Mouse (Mus musculus) spleen, adult 18-20 months (tissue): ENCODE results near the gene Aebp1.

Source experiments
- DNase-seq, 2 experiments: peaks; one replicate each; pipeline ENCODE4 v3.0.0; 2022; ENCODE audit warnings: mixed read lengths in 2 of 2

Aebp1 gene

GRCm38 (mm10) chr11:5861678-5862393 is at the start of gene Aebp1:
TSS of gene Aebp1 (plus strand) at chr11:5861947.
- DNase-seq = peak in 1 of 2 experiments; percentile 21

GRCm38 (mm10) chr11:5813381-5813780 is 48.4 kb upstream of the Aebp1 start:
- DNase-seq = no peak

- DNase-seq = no peak
These were observed 42.5 kb upstream of the Aebp1 start for GRCm38 (mm10) chr11:5819223-5819622.

GRCm38 (mm10) chr11:5825432-5825831 is 36.3 kb upstream of the Aebp1 start:
- no peak for DNase-seq

- DNase-seq = no peak
These were observed 33.8 kb upstream of the Aebp1 start for GRCm38 (mm10) chr11:5827931-5828330.

- no peak for DNase-seq
These were observed 33.1 kb upstream of the Aebp1 start for GRCm38 (mm10) chr11:5828509-5829191.

GRCm38 (mm10) chr11:5829327-5829726 is 32.4 kb upstream of the Aebp1 start:
- peak in 1 of 2 experiments; percentile 16 for DNase-seq

GRCm38 (mm10) chr11:5834506-5834905 is 27.2 kb upstream of the Aebp1 start:
- DNase-seq = no peak

GRCm38 (mm10) chr11:5835057-5835456 is 26.7 kb upstream of the Aebp1 start:
- DNase-seq = no peak

- peak in 1 of 2 experiments; percentile 13 for DNase-seq
These were observed 25.6 kb upstream of the Aebp1 start for GRCm38 (mm10) chr11:5836126-5836525.

GRCm38 (mm10) chr11:5837251-5838246 is 24.2 kb upstream of the Aebp1 start, which contains the start of gene Polm:
TSS of gene Polm (minus strand) at chr11:5838016.
- DNase-seq = peak; percentile 84 to 91

- no peak for DNase-seq
These were observed 21.4 kb upstream of the Aebp1 start for GRCm38 (mm10) chr11:5840346-5840745.

GRCm38 (mm10) chr11:5841751-5842150 is 20.0 kb upstream of the Aebp1 start:
- no peak for DNase-seq

GRCm38 (mm10) chr11:5843131-5843530 is 18.6 kb upstream of the Aebp1 start:
- DNase-seq = no peak

GRCm38 (mm10) chr11:5846639-5847345 is 15.0 kb upstream of the Aebp1 start:
- no peak for DNase-seq

- DNase-seq = no peak
These were observed 13.0 kb upstream of the Aebp1 start for GRCm38 (mm10) chr11:5848741-5849140.

- no peak for DNase-seq
These were observed 12.4 kb upstream of the Aebp1 start for GRCm38 (mm10) chr11:5849316-5849715.

- DNase-seq = no peak
These were observed 11.3 kb upstream of the Aebp1 start for GRCm38 (mm10) chr11:5850452-5850851.

GRCm38 (mm10) chr11:5851021-5851736 is 10.6 kb upstream of the Aebp1 start:
- no peak for DNase-seq

GRCm38 (mm10) chr11:5852314-5852713 is 9.4 kb upstream of the Aebp1 start:
- DNase-seq = no peak

- no peak for DNase-seq
These were observed 6.3 kb upstream of the Aebp1 start for GRCm38 (mm10) chr11:5855481-5855880.

- DNase-seq = no peak
These were observed 5.8 kb upstream of the Aebp1 start for GRCm38 (mm10) chr11:5855902-5856301.
